Comparison of ENCODE assay signal across 8 mouse cellular contexts in genomic region chr5:93206109-93207005, GRCm38 (mm10). TPM values are rescaled to one million over a fixed set of nuclear protein-coding genes. Genes with fewer than 3 reads are reported as not detected.
DNase-seq lines count a peak whose midpoint lies in the region; ATAC-seq and TF ChIP-seq lines count a peak whose summit lies in the region.

Ccni (minus strand) TSS chr5:93206495.
2010109A12Rik (plus strand) TSS chr5:93206518.

- WGBS in heart, embryonic 12.5 days: under 1% methylated on average over 74 of the region's 79 CpGs
- under 1% methylated on average over 76 of the region's 79 CpGs for WGBS in kidney, postnatal 0 days
- WGBS in liver, embryonic 11.5 days: under 1% methylated on average over 79 of the region's 79 CpGs
- under 1% methylated on average over 78 of the region's 79 CpGs for WGBS in stomach, embryonic 14.5 days

- ATAC-seq in heart, embryonic 12.5 days (ENCODE audit: insufficient number of reproducible peaks, low FRiP score): peak; percentile 97
- ATAC-seq in kidney, postnatal 0 days (replicated peaks; ENCODE audit: low FRiP score, low read depth): peak; percentile 95
- peak; percentile 94 for ATAC-seq in liver, embryonic 11.5 days (replicated peaks; ENCODE audit: low FRiP score)
- peak; percentile 97 for ATAC-seq in stomach, embryonic 14.5 days (ENCODE audit: insufficient number of reproducible peaks, insufficient read depth, low FRiP score, low read depth)

- peak; percentile 58; the same call in 1 of the 2 replicates for TF ChIP-seq POLR2A in brain, embryonic 14.5 days (IDR thresholded peaks at IDR 0.05; ENCODE audit: borderline replicate concordance, extremely low read depth, insufficient read depth, insufficient read length, poor library complexity, severe bottlenecking)

- peaks cover 34% of the 10 kb centered on the region for H3K79me2 ChIP-seq in C2C12 (ENCODE audit: control insufficient read depth, insufficient read depth)

- no peaks in the 10 kb centered on the region for H3K27me3 ChIP-seq in C2C12 (ENCODE audit: control insufficient read depth, insufficient read depth, insufficient read length)
- H3K27me3 ChIP-seq in erythroblast, embryonic 14.5 days (ENCODE audit: control insufficient read depth): no peaks in the 10 kb centered on the region
- no peaks in the 10 kb centered on the region for H3K27me3 ChIP-seq in heart, embryonic 12.5 days (replicated peaks)
- H3K27me3 ChIP-seq in kidney, postnatal 0 days (ENCODE audit: insufficient read depth, low read length): no peaks in the 10 kb centered on the region
- H3K27me3 ChIP-seq in liver, embryonic 11.5 days (replicated peaks; ENCODE audit: control insufficient read depth, insufficient read depth, low read length): no peaks in the 10 kb centered on the region
- no peaks in the 10 kb centered on the region for H3K27me3 ChIP-seq in stomach, embryonic 14.5 days (ENCODE audit: control insufficient read depth, insufficient read depth, low read length)

- H3K9ac ChIP-seq in heart, embryonic 12.5 days: peak within 1 kb of the TSS; percentile 100
- H3K9ac ChIP-seq in kidney, postnatal 0 days (ENCODE audit: low read depth, low read length): peak within 1 kb of the TSS; percentile 89
- H3K9ac ChIP-seq in liver, embryonic 11.5 days (ENCODE audit: low read depth, low read length): peak within 1 kb of the TSS; percentile 91
- peak within 1 kb of the TSS; percentile 82 for H3K9ac ChIP-seq in stomach, embryonic 14.5 days (replicated peaks; ENCODE audit: low read depth, low read length)

- H3K4me1 ChIP-seq in erythroblast, embryonic 14.5 days (ENCODE audit: control insufficient read depth): peaks cover 29% of the 10 kb centered on the region
- peaks cover 9% of the 10 kb centered on the region for H3K4me1 ChIP-seq in heart, embryonic 12.5 days (replicated peaks)
- H3K4me1 ChIP-seq in kidney, postnatal 0 days (replicated peaks; ENCODE audit: insufficient read depth, low read length): no peaks in the 10 kb centered on the region
- H3K4me1 ChIP-seq in liver, embryonic 11.5 days (replicated peaks; ENCODE audit: control insufficient read depth, insufficient read depth, low read length): peaks cover 3% of the 10 kb centered on the region; the same call in 1 of the 2 replicates
- H3K4me1 ChIP-seq in stomach, embryonic 14.5 days (ENCODE audit: control insufficient read depth, insufficient read depth, low read length): 0 out of 2 replicates have a peak, but pooled peaks cover 2% of the 10 kb centered on the region

- H3K4me3 ChIP-seq in C2C12 (ENCODE audit: insufficient read depth, poor library complexity, severe bottlenecking): peak within 1 kb of the TSS; percentile 63
- H3K4me3 ChIP-seq in erythroblast, embryonic 14.5 days (replicated peaks): peak within 1 kb of the TSS; percentile 87
- peak within 1 kb of the TSS; percentile 100 for H3K4me3 ChIP-seq in heart, embryonic 12.5 days
- peak within 1 kb of the TSS; percentile 97 for H3K4me3 ChIP-seq in kidney, postnatal 0 days (replicated peaks; ENCODE audit: low read depth, low read length)
- H3K4me3 ChIP-seq in liver, embryonic 11.5 days (ENCODE audit: low read depth, low read length): peak within 1 kb of the TSS; percentile 90
- H3K4me3 ChIP-seq in stomach, embryonic 14.5 days (ENCODE audit: low read depth, low read length): peak within 1 kb of the TSS; percentile 90

- peak within 1 kb of the TSS; percentile 89 for H3K4me2 ChIP-seq in heart, embryonic 12.5 days
- peak within 1 kb of the TSS; percentile 72 for H3K4me2 ChIP-seq in kidney, postnatal 0 days (ENCODE audit: low read length)
- H3K4me2 ChIP-seq in liver, embryonic 11.5 days: peak within 1 kb of the TSS; percentile 90
- peak within 1 kb of the TSS; percentile 88 for H3K4me2 ChIP-seq in stomach, embryonic 14.5 days (replicated peaks; ENCODE audit: low read depth, low read length)

- TF ChIP-seq CTCF in C2C12 (IDR thresholded peaks at IDR 0.05; ENCODE audit: control insufficient read depth, insufficient read depth, insufficient read length): no peak
- no peak for TF ChIP-seq CTCF in brain, embryonic 14.5 days (IDR thresholded peaks at IDR 0.05; ENCODE audit: borderline replicate concordance, extremely low read depth, insufficient read depth, insufficient read length)
- no peak for TF ChIP-seq CTCF in kidney, postnatal 0 days (IDR thresholded peaks at IDR 0.05; ENCODE audit: low read depth)

- H3K79me3 ChIP-seq in C2C12 (ENCODE audit: low read depth): peaks cover 25% of the 10 kb centered on the region

- no peaks in the 10 kb centered on the region for H3K9me3 ChIP-seq in erythroblast, embryonic 14.5 days (ENCODE audit: control insufficient read depth, low read length)
- H3K9me3 ChIP-seq in heart, embryonic 12.5 days (replicated peaks): no peaks in the 10 kb centered on the region
- no peaks in the 10 kb centered on the region for H3K9me3 ChIP-seq in kidney, postnatal 0 days (replicated peaks; ENCODE audit: low read length)
- no peaks in the 10 kb centered on the region for H3K9me3 ChIP-seq in liver, embryonic 11.5 days (ENCODE audit: control insufficient read depth, low read length)
- H3K9me3 ChIP-seq in stomach, embryonic 14.5 days (ENCODE audit: control insufficient read depth, low read depth, low read length): no peaks in the 10 kb centered on the region

- H3K36me3 ChIP-seq in C2C12 (ENCODE audit: control insufficient read depth, insufficient read depth): peaks cover 6% of the 10 kb centered on the region
- H3K36me3 ChIP-seq in erythroblast, embryonic 14.5 days (ENCODE audit: control insufficient read depth): peaks cover 16% of the 10 kb centered on the region
- peaks cover 6% of the 10 kb centered on the region for H3K36me3 ChIP-seq in heart, embryonic 12.5 days
- H3K36me3 ChIP-seq in kidney, postnatal 0 days (ENCODE audit: insufficient read depth, low read length): no peaks in the 10 kb centered on the region
- H3K36me3 ChIP-seq in liver, embryonic 11.5 days (ENCODE audit: control insufficient read depth, insufficient read depth, low read length): peaks cover 3% of the 10 kb centered on the region; the same call in 1 of the 2 replicates
- H3K36me3 ChIP-seq in stomach, embryonic 14.5 days (ENCODE audit: control insufficient read depth, insufficient read depth, low read length): peaks cover 7% of the 10 kb centered on the region; the same call in 1 of the 2 replicates

- peak within 1 kb of the TSS; percentile 55 for H3ac ChIP-seq in C2C12 (ENCODE audit: control insufficient read depth, insufficient read length, low read depth)

- DNase-seq in brain, embryonic 14.5 days (ENCODE audit: low read depth): peak; percentile 99
- peak; percentile 98 for DNase-seq in kidney, postnatal 0 days (ENCODE audit: low spot score)
- DNase-seq in liver, embryonic 11.5 days (ENCODE audit: low spot score): peak; percentile 92
- DNase-seq in naive thymus-derived CD4-positive, alpha-beta T cell, adult 2 months (ENCODE audit: low read depth): peak; percentile 97

- peak within 1 kb of the TSS; percentile 96 for H3K27ac ChIP-seq in heart, embryonic 12.5 days (ENCODE audit: poor library complexity, severe bottlenecking)
- peak within 1 kb of the TSS; percentile 90 for H3K27ac ChIP-seq in kidney, postnatal 0 days
- H3K27ac ChIP-seq in liver, embryonic 11.5 days (ENCODE audit: low read depth, low read length): peak within 1 kb of the TSS; percentile 93
- peak within 1 kb of the TSS; percentile 90 for H3K27ac ChIP-seq in stomach, embryonic 14.5 days (ENCODE audit: low read length)

TF ChIP-seq in C2C12, 6 proteins besides CTCF, POLR2A, EP300 and RAD21:
- TF ChIP-seq MYOD1 (IDR thresholded peaks at IDR 0.05; ENCODE audit: control insufficient read depth, insufficient read length, low read depth) (no peak), FOSL1 (IDR thresholded peaks at IDR 0.05; ENCODE audit: insufficient read depth, low read length, poor library complexity, severe bottlenecking) (no peak), CEBPB (IDR thresholded peaks at IDR 0.05; ENCODE audit: low read depth) (no peak), USF1 (IDR thresholded peaks at IDR 0.05; ENCODE audit: low read depth) (no peak), MAX (IDR thresholded peaks at IDR 0.05) (peak; percentile 76), MYOG (IDR thresholded peaks at IDR 0.05; ENCODE audit: control insufficient read depth, extremely low read depth, insufficient read length) (no peak)

RNA-seq across cellular contexts. Expression of gene Ccni, which starts in this region (rescaled TPM):
- 82.3 TPM for polyA plus RNA-seq in C2C12 (2012; fragmentation: generic; extraction: Trizol)
- 147 and 187 TPM in 2 replicates for polyA plus RNA-seq in brain, embryonic 14.5 days (2012; rRNA removed)
- 5.8 and 8.2 TPM in 2 replicates for polyA plus RNA-seq in erythroblast, embryonic 14.5 days (2012)
- 118 and 128 TPM in 2 replicates for polyA plus RNA-seq in heart, embryonic 12.5 days (2016; fragmentation: Nextera tagmentation; extraction: Ambion mirVana)
- 119 and 121 TPM in 2 replicates for polyA plus RNA-seq in kidney, postnatal 0 days (2015; fragmentation: Nextera tagmentation; extraction: Ambion mirVana)
- polyA plus RNA-seq in liver, embryonic 11.5 days (2014; fragmentation: Nextera tagmentation; extraction: Ambion mirVana): 67.8 and 69.4 TPM in 2 replicates
- 127 and 145 TPM in 2 replicates for polyA plus RNA-seq in stomach, embryonic 14.5 days (2014; fragmentation: Nextera tagmentation; extraction: Ambion mirVana)

RNA-seq across cellular contexts. Expression of gene 2010109A12Rik, which starts in this region (rescaled TPM):
- not detected for polyA plus RNA-seq in C2C12 (2012; fragmentation: generic; extraction: Trizol)
- polyA plus RNA-seq in brain, embryonic 14.5 days (2012; rRNA removed): 0.27 and 0.90 TPM in 2 replicates
- not detected in 2 replicates for polyA plus RNA-seq in erythroblast, embryonic 14.5 days (2012)
- 1.2 and 1.9 TPM in 2 replicates for polyA plus RNA-seq in heart, embryonic 12.5 days (2016; fragmentation: Nextera tagmentation; extraction: Ambion mirVana)
- 2.3 and 3.0 TPM in 2 replicates for polyA plus RNA-seq in kidney, postnatal 0 days (2015; fragmentation: Nextera tagmentation; extraction: Ambion mirVana)
- 1.4 and 2.2 TPM in 2 replicates for polyA plus RNA-seq in liver, embryonic 11.5 days (2014; fragmentation: Nextera tagmentation; extraction: Ambion mirVana)
- 2.6 and 2.9 TPM in 2 replicates for polyA plus RNA-seq in stomach, embryonic 14.5 days (2014; fragmentation: Nextera tagmentation; extraction: Ambion mirVana)

Comparison
In these comparisons a context has a peak if more than half of its experiments do, and no peak if none do; other contexts are left out.
1. Peak in every context shown above with its lines: DNase-seq, ATAC-seq, H3K4me3 ChIP-seq and H3K27ac ChIP-seq.